ENCODE assay signal across 8 mouse cellular contexts in genomic region chr7:4148341-4149208, GRCm38 (mm10). TPM values are rescaled to one million over a fixed set of nuclear protein-coding genes. Genes with fewer than 3 reads are reported as not detected.
DNase-seq lines count a peak whose midpoint lies in the region; ATAC-seq and TF ChIP-seq lines count a peak whose summit lies in the region.

No protein-coding gene starts in this region.

- peaks cover 53% of the 10 kb centered on the region for H3K36me3 ChIP-seq in lung, embryonic 14.5 days (ENCODE audit: insufficient read depth)
- H3K36me3 ChIP-seq in forebrain, embryonic 12.5 days (replicated peaks), result peaks cover 45% of the 10 kb centered on the region
- peaks cover 49% of the 10 kb centered on the region for H3K36me3 ChIP-seq in liver, embryonic 12.5 days
- peaks cover 44% of the 10 kb centered on the region for H3K36me3 ChIP-seq in small intestine, adult 2 months (ENCODE audit: control insufficient read depth, insufficient read depth, low read length)

- peak overlapping the region; percentile 96 for H3K27ac ChIP-seq in lung, embryonic 14.5 days (ENCODE audit: low read depth)
- H3K27ac ChIP-seq in forebrain, embryonic 12.5 days, result peak overlapping the region; percentile 80
- peak overlapping the region; percentile 94 for H3K27ac ChIP-seq in liver, embryonic 12.5 days
- H3K27ac ChIP-seq in small intestine, adult 2 months (ENCODE audit: insufficient read depth, low read depth, low read length), result peak overlapping the region; percentile 100

- TF ChIP-seq CTCF in lung, embryonic 14.5 days (IDR thresholded peaks at IDR 0.05; ENCODE audit: low read depth), result no peak
- 0 out of 2 replicates have a peak, but pooled peaks have one; percentile 8 for TF ChIP-seq CTCF in small intestine, adult 2 months (IDR thresholded peaks at IDR 0.05; ENCODE audit: extremely low read depth, insufficient read length, insufficient replicate concordance, low read depth, low read length)

- H3K9me3 ChIP-seq in lung, embryonic 14.5 days (ENCODE audit: low read depth, low read length), result no peaks in the 10 kb centered on the region
- H3K9me3 ChIP-seq in forebrain, embryonic 12.5 days, result no peaks in the 10 kb centered on the region
- no peaks in the 10 kb centered on the region for H3K9me3 ChIP-seq in liver, embryonic 12.5 days (replicated peaks)

- WGBS in lung, embryonic 14.5 days, result 30% methylated on average over 18 of the region's 18 CpGs
- 28% methylated on average over 18 of the region's 18 CpGs for WGBS in forebrain, embryonic 12.5 days
- 34% methylated on average over 18 of the region's 18 CpGs for WGBS in liver, embryonic 12.5 days (ENCODE audit: insufficient replicate concordance)
- 12% methylated on average over 18 of the region's 18 CpGs for WGBS in small intestine, adult 2 months

- H3K27me3 ChIP-seq in lung, embryonic 14.5 days (ENCODE audit: insufficient read depth, low read length), result peaks cover 6% of the 10 kb centered on the region
- peaks cover 28% of the 10 kb centered on the region for H3K27me3 ChIP-seq in forebrain, embryonic 12.5 days
- H3K27me3 ChIP-seq in liver, embryonic 12.5 days (replicated peaks), result peaks cover 20% of the 10 kb centered on the region
- no peaks in the 10 kb centered on the region for H3K27me3 ChIP-seq in small intestine, adult 2 months (ENCODE audit: control insufficient read depth, insufficient read depth, low read length)

- no peak; the same call in 1 of the 2 replicates for TF ChIP-seq POLR2A in small intestine, adult 2 months (IDR thresholded peaks at IDR 0.05; ENCODE audit: low read depth, low read length)

- H3K4me1 ChIP-seq in lung, embryonic 14.5 days (ENCODE audit: insufficient read depth), result no peaks in the 10 kb centered on the region; the same call in 1 of the 2 replicates
- peaks cover 29% of the 10 kb centered on the region for H3K4me1 ChIP-seq in forebrain, embryonic 12.5 days
- H3K4me1 ChIP-seq in liver, embryonic 12.5 days, result peaks cover 49% of the 10 kb centered on the region
- H3K4me1 ChIP-seq in small intestine, adult 2 months (ENCODE audit: control insufficient read depth, insufficient read depth, insufficient read length, low read length), result peaks cover 19% of the 10 kb centered on the region

- peak overlapping the region; percentile 92 for H3K4me2 ChIP-seq in lung, embryonic 14.5 days
- H3K4me2 ChIP-seq in forebrain, embryonic 12.5 days, result peak overlapping the region; percentile 74
- peak overlapping the region; percentile 93 for H3K4me2 ChIP-seq in liver, embryonic 12.5 days

- ATAC-seq in cerebellum, adult (ENCODE audit: insufficient number of reproducible peaks, low FRiP score, low TSS enrichment), result peak; percentile 2; the same call in 1 of the 2 replicates
- ATAC-seq in lung, embryonic 14.5 days (ENCODE audit: insufficient read depth), result no peak; the same call in 1 of the 2 replicates
- peak; percentile 34 for ATAC-seq in forebrain, embryonic 12.5 days (ENCODE audit: low FRiP score)
- ATAC-seq in liver, embryonic 12.5 days, result peak; percentile 7

- H3K9ac ChIP-seq in lung, embryonic 14.5 days, result peak overlapping the region; percentile 68
- H3K9ac ChIP-seq in forebrain, embryonic 12.5 days, result peak overlapping the region; percentile 72
- H3K9ac ChIP-seq in liver, embryonic 12.5 days, result peak overlapping the region; percentile 84

- peak overlapping the region; percentile 71 for H3K4me3 ChIP-seq in lung, embryonic 14.5 days (ENCODE audit: low read depth, low read length)
- peak overlapping the region; percentile 63 for H3K4me3 ChIP-seq in forebrain, embryonic 12.5 days (replicated peaks)
- peak overlapping the region; percentile 86 for H3K4me3 ChIP-seq in liver, embryonic 12.5 days
- peak overlapping the region; percentile 86 for H3K4me3 ChIP-seq in small intestine, adult 2 months (ENCODE audit: low read depth, low read length)

- no peak for DNase-seq in cerebellum, postnatal 4 days (ENCODE audit: low spot score in 2 of 2)
- peak; percentile 59 for DNase-seq in lung, embryonic 14.5 days
- DNase-seq in lung, postnatal 10 days, result no peak
- DNase-seq in adipocyte (ENCODE audit: low spot score), result no peak

RNA-seq across cellular contexts. Expression of gene Leng9, which starts 1.6 kb away (rescaled TPM):
- 2.3 and 2.6 TPM in 2 replicates for polyA plus RNA-seq in lung, embryonic 14.5 days (2014; fragmentation: Nextera tagmentation; extraction: Ambion mirVana)
- 3.0 TPM in 2 replicates for polyA plus RNA-seq in forebrain, embryonic 12.5 days (2016; fragmentation: Nextera tagmentation; extraction: Ambion mirVana)
- polyA plus RNA-seq in liver, embryonic 12.5 days (2016; fragmentation: Nextera tagmentation; extraction: Ambion mirVana), result 1.2 and 1.5 TPM in 2 replicates
- polyA plus RNA-seq in small intestine, adult 2 months (2012; rRNA removed), result 24.5 and 92.5 TPM in 2 replicates

RNA-seq across cellular contexts. Expression of gene Leng8, which starts 11.7 kb away (rescaled TPM):
- 44.6 and 51.2 TPM in 2 replicates for polyA plus RNA-seq in lung, embryonic 14.5 days (2014; fragmentation: Nextera tagmentation; extraction: Ambion mirVana)
- polyA plus RNA-seq in forebrain, embryonic 12.5 days (2016; fragmentation: Nextera tagmentation; extraction: Ambion mirVana), result 104 and 115 TPM in 2 replicates
- polyA plus RNA-seq in liver, embryonic 12.5 days (2016; fragmentation: Nextera tagmentation; extraction: Ambion mirVana), result 39.3 and 44.5 TPM in 2 replicates
- 272 and 372 TPM in 2 replicates for polyA plus RNA-seq in small intestine, adult 2 months (2012; rRNA removed)

RNA-seq across cellular contexts. Expression of gene Cdc42ep5, which starts 16.1 kb away (rescaled TPM):
- polyA plus RNA-seq in lung, embryonic 14.5 days (2014; fragmentation: Nextera tagmentation; extraction: Ambion mirVana), result 33.3 and 37.5 TPM in 2 replicates
- polyA plus RNA-seq in forebrain, embryonic 12.5 days (2016; fragmentation: Nextera tagmentation; extraction: Ambion mirVana), result 11.3 and 14.0 TPM in 2 replicates
- polyA plus RNA-seq in liver, embryonic 12.5 days (2016; fragmentation: Nextera tagmentation; extraction: Ambion mirVana), result 10.5 TPM in 2 replicates
- 252 and 655 TPM in 2 replicates for polyA plus RNA-seq in small intestine, adult 2 months (2012; rRNA removed)

RNA-seq across cellular contexts. Expression of gene Ttyh1, which starts 29.4 kb away (rescaled TPM):
- 2.1 and 2.6 TPM in 2 replicates for polyA plus RNA-seq in lung, embryonic 14.5 days (2014; fragmentation: Nextera tagmentation; extraction: Ambion mirVana)
- polyA plus RNA-seq in forebrain, embryonic 12.5 days (2016; fragmentation: Nextera tagmentation; extraction: Ambion mirVana), result 131 and 143 TPM in 2 replicates
- polyA plus RNA-seq in liver, embryonic 12.5 days (2016; fragmentation: Nextera tagmentation; extraction: Ambion mirVana), result 0.48 and 0.77 TPM in 2 replicates
- 21.5 and 23.4 TPM in 2 replicates for polyA plus RNA-seq in small intestine, adult 2 months (2012; rRNA removed)
